Mouse (Mus musculus): ENCODE results near the gene Gbp8. TPM values are rescaled to one million over a fixed set of nuclear protein-coding genes. Genes with fewer than 3 reads are reported as not detected.

The Gbp8 gene
- polyA plus RNA-seq, 1 experiment from 2014 or later, result 0.79 TPM

DNA sequence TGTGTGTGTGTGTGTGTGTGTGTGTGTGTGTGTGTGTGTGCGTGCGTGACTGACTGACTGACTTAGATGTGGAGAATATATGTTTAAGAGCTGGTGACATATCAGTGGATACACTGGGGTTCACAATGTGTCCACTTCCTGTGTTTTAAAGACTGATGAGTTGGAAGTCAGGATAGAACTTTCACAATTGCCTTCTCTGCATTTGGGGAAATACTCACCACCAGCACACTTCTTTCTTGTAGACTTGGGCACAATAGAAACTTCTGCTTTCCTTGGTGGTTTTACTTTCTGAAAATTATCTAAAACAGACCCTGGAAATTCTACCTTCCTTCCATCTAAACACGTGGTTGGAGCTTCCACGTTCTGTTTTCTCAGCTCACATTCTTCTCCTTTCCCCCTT, 127.8 kb downstream of the Gbp8 start:
- DNase-seq (ENCODE audit: low spot score), result no peak
- Histone ChIP-seq H3K4me3 (ENCODE audit: low read depth, low read length) (no peak overlapping the region), H3K27me3 (replicated peaks; ENCODE audit: control insufficient read depth, insufficient read depth, low read length) (no peaks in the 10 kb centered on the region), H3K9me3 (ENCODE audit: control insufficient read depth, low read length) (no peaks in the 10 kb centered on the region), H3K4me1 (ENCODE audit: control insufficient read depth, insufficient read depth, low read length) (no peaks in the 10 kb centered on the region), H3K27ac (replicated peaks; ENCODE audit: low read depth, low read length) (no peak overlapping the region), H3K4me2 (ENCODE audit: low read depth, low read length) (no peak overlapping the region), H3K36me3 (ENCODE audit: control insufficient read depth, insufficient read depth, low read length) (no peaks in the 10 kb centered on the region), H3K9ac (ENCODE audit: low read depth, low read length) (no peak overlapping the region)
- 82% methylated on average over 4 of the region's 4 CpGs for WGBS
- no peak for ATAC-seq (ENCODE audit: low read depth)

DNA sequence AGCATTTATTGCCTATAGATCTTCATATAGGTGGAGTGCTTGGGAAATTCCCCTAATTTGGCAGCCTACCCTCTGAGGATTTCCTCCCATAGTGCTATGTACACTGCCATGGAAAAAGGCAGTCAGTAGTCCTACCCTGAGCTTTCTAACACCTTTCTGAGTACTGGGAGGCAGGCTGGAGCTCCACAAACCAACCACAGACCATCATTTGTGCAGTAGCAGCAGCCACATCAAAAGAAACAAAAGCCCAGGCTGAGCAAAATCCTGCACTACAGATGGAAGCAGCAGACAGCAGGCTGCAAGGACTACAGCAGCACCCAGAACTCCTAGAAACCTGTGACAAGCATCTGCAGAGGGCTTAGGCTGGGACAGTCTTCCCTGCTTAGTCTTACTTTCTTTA, 129.0 kb downstream of the Gbp8 start:
- Histone ChIP-seq H3K9ac (ENCODE audit: low read depth, low read length) (no peak overlapping the region), H3K4me3 (ENCODE audit: low read depth, low read length) (no peak overlapping the region), H3K4me1 (ENCODE audit: control insufficient read depth, insufficient read depth, low read length) (no peaks in the 10 kb centered on the region), H3K27me3 (replicated peaks; ENCODE audit: control insufficient read depth, insufficient read depth, low read length) (no peaks in the 10 kb centered on the region), H3K27ac (replicated peaks; ENCODE audit: low read depth, low read length) (no peak overlapping the region), H3K9me3 (ENCODE audit: control insufficient read depth, low read length) (no peaks in the 10 kb centered on the region), H3K4me2 (ENCODE audit: low read depth, low read length) (no peak overlapping the region), H3K36me3 (ENCODE audit: control insufficient read depth, insufficient read depth, low read length) (no peaks in the 10 kb centered on the region)
- ATAC-seq (ENCODE audit: low read depth) (no peak), DNase-seq (ENCODE audit: low spot score) (no peak)

DNA sequence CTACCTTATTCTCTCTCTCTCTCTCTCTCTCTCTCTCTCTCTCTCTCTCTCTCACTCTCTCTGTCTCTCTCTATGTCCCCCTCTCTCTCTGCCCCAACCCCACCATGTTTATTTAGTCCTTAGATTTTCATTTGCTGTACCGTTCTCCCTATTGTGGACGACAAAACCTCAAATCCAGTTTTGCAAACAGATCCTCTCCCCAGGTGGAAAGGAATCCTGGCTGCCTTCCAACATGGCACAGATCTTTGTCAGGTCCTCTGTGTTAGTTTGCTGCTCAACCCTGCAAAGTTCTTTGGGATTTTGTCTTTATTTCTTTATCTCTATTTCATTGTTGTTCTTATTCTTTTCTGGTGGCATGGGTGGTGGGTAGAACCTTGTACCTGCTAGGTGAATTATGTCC, 149.9 kb downstream of the Gbp8 start:
- Histone ChIP-seq H3K27ac (replicated peaks; ENCODE audit: low read depth, low read length) (no peak overlapping the region), H3K9me3 (ENCODE audit: control insufficient read depth, low read length) (no peaks in the 10 kb centered on the region), H3K4me3 (ENCODE audit: low read depth, low read length) (no peak overlapping the region), H3K4me2 (ENCODE audit: low read depth, low read length) (no peak overlapping the region), H3K9ac (ENCODE audit: low read depth, low read length) (no peak overlapping the region), H3K27me3 (replicated peaks; ENCODE audit: control insufficient read depth, insufficient read depth, low read length) (no peaks in the 10 kb centered on the region), H3K36me3 (ENCODE audit: control insufficient read depth, insufficient read depth, low read length) (no peaks in the 10 kb centered on the region), H3K4me1 (ENCODE audit: control insufficient read depth, insufficient read depth, low read length) (no peaks in the 10 kb centered on the region)
- WGBS, result 57% methylated on average over 2 of the region's 2 CpGs
- ATAC-seq (ENCODE audit: low read depth) (no peak), DNase-seq (ENCODE audit: low spot score) (no peak)

DNA sequence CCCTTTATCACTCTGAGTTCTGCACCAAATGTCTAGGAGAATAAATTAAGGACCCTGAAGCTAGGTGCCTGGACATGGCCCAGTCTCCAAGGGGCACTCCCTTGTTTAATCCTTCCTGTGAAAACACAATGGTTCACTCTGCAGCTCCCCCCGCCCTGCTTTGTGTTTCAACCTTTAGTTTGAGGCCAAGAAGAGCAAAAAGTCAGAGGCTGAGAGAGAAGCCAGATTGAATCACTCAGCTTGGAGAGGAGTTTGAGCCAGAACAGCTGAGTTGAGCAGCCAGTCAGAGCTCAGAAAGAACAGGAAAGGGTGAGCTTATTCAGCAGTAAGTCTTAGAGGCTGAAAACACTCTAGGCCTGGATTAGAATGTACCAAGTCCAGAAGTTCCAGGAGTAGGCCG, 151.3 kb downstream of the Gbp8 start:
- H3K4me1 ChIP-seq (ENCODE audit: control insufficient read depth, insufficient read depth, low read length), result no peaks in the 10 kb centered on the region
- no peak overlapping the region for H3K27ac ChIP-seq (replicated peaks; ENCODE audit: low read depth, low read length)
- no peaks in the 10 kb centered on the region for H3K27me3 ChIP-seq (replicated peaks; ENCODE audit: control insufficient read depth, insufficient read depth, low read length)
- no peak overlapping the region for H3K4me2 ChIP-seq (ENCODE audit: low read depth, low read length)
- H3K9me3 ChIP-seq (ENCODE audit: control insufficient read depth, low read length), result no peaks in the 10 kb centered on the region
- no peaks in the 10 kb centered on the region for H3K36me3 ChIP-seq (ENCODE audit: control insufficient read depth, insufficient read depth, low read length)
- H3K9ac ChIP-seq (ENCODE audit: low read depth, low read length), result no peak overlapping the region
- H3K4me3 ChIP-seq (ENCODE audit: low read depth, low read length), result no peak overlapping the region
- no peak for ATAC-seq (ENCODE audit: low read depth)
- WGBS, result 72% methylated on average over 2 of the region's 2 CpGs
- no peak for DNase-seq (ENCODE audit: low spot score)

DNA sequence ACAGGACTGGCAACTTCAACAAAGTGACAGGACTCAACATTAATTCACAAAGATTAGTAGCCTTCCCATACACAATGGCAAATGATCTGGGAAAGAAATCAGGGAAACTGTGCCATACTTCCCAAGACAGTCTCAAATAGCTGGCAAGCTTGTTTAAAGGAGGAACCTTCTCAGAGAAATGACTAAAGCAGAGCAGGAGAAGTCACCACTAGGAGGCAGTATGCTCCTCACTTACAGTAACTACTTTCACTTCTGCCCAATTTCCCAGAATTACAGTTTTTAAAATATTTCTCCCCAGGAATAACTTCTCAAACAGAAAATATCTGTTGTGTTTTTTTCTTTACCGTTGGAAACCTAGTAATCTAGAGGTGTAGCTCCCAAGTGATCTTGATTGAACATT, 152.6 kb downstream of the Gbp8 start:
- Histone ChIP-seq H3K4me3 (ENCODE audit: low read depth, low read length) (no peak overlapping the region), H3K36me3 (ENCODE audit: control insufficient read depth, insufficient read depth, low read length) (no peaks in the 10 kb centered on the region), H3K4me2 (ENCODE audit: low read depth, low read length) (no peak overlapping the region), H3K27me3 (replicated peaks; ENCODE audit: control insufficient read depth, insufficient read depth, low read length) (no peaks in the 10 kb centered on the region), H3K9me3 (ENCODE audit: control insufficient read depth, low read length) (no peaks in the 10 kb centered on the region), H3K9ac (ENCODE audit: low read depth, low read length) (no peak overlapping the region), H3K27ac (replicated peaks; ENCODE audit: low read depth, low read length) (no peak overlapping the region), H3K4me1 (ENCODE audit: control insufficient read depth, insufficient read depth, low read length) (no peaks in the 10 kb centered on the region)
- peak; percentile 36 for DNase-seq (ENCODE audit: low spot score)
- 51% methylated on average over 1 of the region's 1 CpGs for WGBS
- ATAC-seq (ENCODE audit: low read depth), result no peak

DNA sequence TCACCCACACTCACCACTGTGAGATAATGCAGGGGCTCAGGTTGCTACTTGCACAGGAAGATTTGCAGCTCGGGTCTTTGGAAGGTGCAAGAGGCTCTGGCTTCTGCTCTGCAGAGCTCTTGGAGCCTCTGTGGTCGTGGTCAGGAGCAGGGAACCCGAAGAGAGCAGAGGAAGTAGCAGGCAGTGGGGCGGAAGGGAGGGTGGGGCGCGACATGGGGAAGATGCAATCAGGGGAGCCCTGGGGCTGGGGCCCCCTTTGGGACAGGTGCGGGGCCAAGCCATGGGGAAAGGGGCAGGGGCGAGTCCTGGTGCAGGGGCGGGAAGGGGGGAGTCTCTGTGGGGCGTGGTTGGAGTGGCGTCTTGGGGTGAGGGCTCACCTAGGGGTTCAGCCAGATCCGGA, 156.8 kb downstream of the Gbp8 start, which contains the start of gene Abcg3:
TSS of gene Abcg3 (minus strand) at position 184 of the 400 bp plus-strand sequence.
- no peak for ATAC-seq (ENCODE audit: low read depth)
- Histone ChIP-seq H3K9me3 (ENCODE audit: control insufficient read depth, low read length) (no peaks in the 10 kb centered on the region), H3K27me3 (replicated peaks; ENCODE audit: control insufficient read depth, insufficient read depth, low read length) (no peaks in the 10 kb centered on the region), H3K4me2 (ENCODE audit: low read depth, low read length) (peak within 1 kb of the TSS; percentile 38), H3K27ac (replicated peaks; ENCODE audit: low read depth, low read length) (no peak within 1 kb of the TSS), H3K4me1 (ENCODE audit: control insufficient read depth, insufficient read depth, low read length) (no peaks in the 10 kb centered on the region), H3K4me3 (ENCODE audit: low read depth, low read length) (0 out of 2 replicates have a peak within 1 kb of the TSS, but pooled peaks have one; percentile 6), H3K9ac (ENCODE audit: low read depth, low read length) (no peak within 1 kb of the TSS), H3K36me3 (ENCODE audit: control insufficient read depth, insufficient read depth, low read length) (no peaks in the 10 kb centered on the region)
- 32% methylated on average over 12 of the region's 12 CpGs for WGBS
- no peak for DNase-seq (ENCODE audit: low spot score)

DNA sequence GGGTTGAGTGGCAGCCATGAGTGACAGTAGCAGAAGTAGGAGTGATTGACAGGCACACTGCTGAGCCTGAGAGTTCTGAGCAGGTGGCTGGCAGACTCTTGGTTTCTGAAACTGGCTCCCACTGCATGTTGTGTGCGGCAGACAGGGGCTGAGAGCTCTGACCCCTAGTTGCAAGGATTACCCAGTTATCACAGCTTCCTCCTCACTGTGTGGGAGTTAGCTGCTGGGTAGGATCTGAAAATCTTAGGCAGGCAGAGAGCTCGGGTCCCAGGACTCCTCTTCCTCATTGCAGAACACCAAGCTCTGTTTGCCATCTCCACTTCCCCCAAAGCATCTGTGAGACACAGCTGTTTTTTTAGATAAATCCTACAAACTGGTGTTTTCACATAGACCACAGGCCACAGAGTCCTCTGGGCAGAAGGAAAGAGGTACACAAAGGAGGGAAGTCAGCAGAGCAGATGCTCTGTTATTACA, 160.3 kb downstream of the Gbp8 start:
- H3K36me3 ChIP-seq (ENCODE audit: control insufficient read depth, insufficient read depth, low read length), result no peaks in the 10 kb centered on the region
- no peak overlapping the region for H3K9ac ChIP-seq (ENCODE audit: low read depth, low read length)
- 58% methylated on average over 2 of the region's 2 CpGs for WGBS
- no peak overlapping the region for H3K4me3 ChIP-seq (ENCODE audit: low read depth, low read length)
- peak; percentile 33; the same call in 1 of the 2 replicates for ATAC-seq (ENCODE audit: low read depth)
- peak; percentile 12 for DNase-seq (ENCODE audit: low spot score)
- no peak overlapping the region for H3K27ac ChIP-seq (replicated peaks; ENCODE audit: low read depth, low read length)
- H3K9me3 ChIP-seq (ENCODE audit: control insufficient read depth, low read length), result no peaks in the 10 kb centered on the region
- no peak overlapping the region for H3K4me2 ChIP-seq (ENCODE audit: low read depth, low read length)
- H3K27me3 ChIP-seq (replicated peaks; ENCODE audit: control insufficient read depth, insufficient read depth, low read length), result no peaks in the 10 kb centered on the region
- H3K4me1 ChIP-seq (ENCODE audit: control insufficient read depth, insufficient read depth, low read length), result no peaks in the 10 kb centered on the region

Other genes starting within 250 kb of the Gbp8 start
- gene Abcg3, start 156.8 kb downstream of the Gbp8 start, polyA plus RNA-seq (2014; fragmentation: Nextera tagmentation; extraction: Ambion mirVana), result 1.1 and 1.6 TPM in 2 replicates
- gene Gbp9, start within 50 bp of the Gbp8 start, polyA plus RNA-seq (2014; fragmentation: Nextera tagmentation; extraction: Ambion mirVana), result 4.2 and 4.6 TPM in 2 replicates
- gene Gbp4, start within 50 bp of the Gbp8 start, polyA plus RNA-seq (2014; fragmentation: Nextera tagmentation; extraction: Ambion mirVana), result 1.2 and 1.4 TPM in 2 replicates
- gene Gbp10, start 100.0 kb upstream of the Gbp8 start, polyA plus RNA-seq (2014; fragmentation: Nextera tagmentation; extraction: Ambion mirVana), result 0.61 and 0.96 TPM in 2 replicates
- 0.28 and 0.32 TPM in 2 replicates for gene Gm43302, start 154.2 kb upstream of the Gbp8 start, polyA plus RNA-seq (2014; fragmentation: Nextera tagmentation; extraction: Ambion mirVana)
- gene Gbp6, start 154.2 kb upstream of the Gbp8 start, polyA plus RNA-seq (2014; fragmentation: Nextera tagmentation; extraction: Ambion mirVana), result 3.9 and 6.2 TPM in 2 replicates

Data from embryonic facial prominence, embryonic 14.5 days (tissue).